Mouse (Mus musculus) MEL (cell line): ENCODE measurements at regions not wholly inside any gene's neighbourhood (a gene's known extent, or its start where the extent isn't known, plus 50 kb on each side); places are given as distances from the start of the nearest gene placed in this dataset.
A peak's percentile ranks its signal among the peaks of the same experiment; 100 is the strongest.

ENCODE experiments used
- CHD2 ChIP-seq: IDR thresholded peaks from 2 replicates; pipeline ENCODE4 v1.6.1; 2011; ENCODE audit warnings: low read length, improper control_type of control experiment
- CTCF ChIP-seq, 3 experiments: IDR thresholded peaks in 2 of 3; conservative IDR thresholded peaks in 1 of 3; 2 replicates each; pipeline ENCODE4 v1.5.1; 2011 to 2012; ENCODE audit warnings: low read length in 3 of 3, low read depth in 2 of 3, mild to moderate bottlenecking in 2 of 3, improper control_type of control experiment in 1 of 3, inconsistent platforms in 1 of 3, mixed read lengths in 1 of 3, moderate library complexity in 1 of 3; ENCODE audit not compliant: control insufficient read depth in 1 of 3, insufficient read depth in 1 of 3, poor library complexity in 1 of 3, severe bottlenecking in 1 of 3
- EP300 ChIP-seq, 2 experiments: IDR thresholded peaks; 2 replicates each; pipeline ENCODE4 v1.6.1; 2011; ENCODE audit warnings: improper control_type of control experiment in 2 of 2, low read length in 2 of 2, low read depth in 1 of 2, mild to moderate bottlenecking in 1 of 2
- GATA1 ChIP-seq: IDR thresholded peaks from 2 replicates; pipeline ENCODE4 v1.6.1; 2011; ENCODE audit warnings: low read depth, low read length, improper control_type of control experiment
- MAX ChIP-seq: IDR thresholded peaks from 2 replicates; pipeline ENCODE4 v1.6.1; 2011; ENCODE audit warnings: low read length, improper control_type of control experiment
- MYC ChIP-seq: IDR thresholded peaks from 2 replicates; pipeline ENCODE4 v1.6.1; 2011; ENCODE audit warnings: low read depth, mild to moderate bottlenecking, low read length, improper control_type of control experiment, moderate library complexity
- POLR2A ChIP-seq, 2 experiments: IDR thresholded peaks; 2 replicates each; pipeline ENCODE4 v1.6.1; 2011 to 2012; ENCODE audit warnings: low read length in 2 of 2, mild to moderate bottlenecking in 2 of 2, control low read depth in 1 of 2, improper control_type of control experiment in 1 of 2, low read depth in 1 of 2, moderate library complexity in 1 of 2; ENCODE audit not compliant: control insufficient read depth in 1 of 2, insufficient read depth in 1 of 2, poor library complexity in 1 of 2
- SMC3 ChIP-seq: IDR thresholded peaks from 2 replicates; pipeline ENCODE4 v1.6.1; 2011; ENCODE audit warnings: low read depth, low read length, improper control_type of control experiment
- TCF12 ChIP-seq: IDR thresholded peaks from 2 replicates; pipeline ENCODE4 v1.6.1; 2014; ENCODE audit warnings: low read depth, mild to moderate bottlenecking, inconsistent platforms, low read length, improper control_type of control experiment, moderate library complexity
- UBTF ChIP-seq: IDR thresholded peaks from 2 replicates; pipeline ENCODE4 v1.6.1; 2012; ENCODE audit warnings: low read depth, mild to moderate bottlenecking, inconsistent platforms, low read length, improper control_type of control experiment, moderate library complexity, borderline replicate concordance; ENCODE audit not compliant: insufficient read depth
- ZMIZ1 ChIP-seq: IDR thresholded peaks from 2 replicates; pipeline ENCODE4 v1.6.1; 2012; ENCODE audit warnings: low read depth, mild to moderate bottlenecking, inconsistent platforms, low read length, improper control_type of control experiment, moderate library complexity
- ZNF384 ChIP-seq: IDR thresholded peaks from 2 replicates; pipeline ENCODE4 v1.6.1; 2012; ENCODE audit warnings: low read depth, mild to moderate bottlenecking, inconsistent platforms, low read length, improper control_type of control experiment

GRCm38 (mm10) chr13:89454249-89455018 is 85.2 kb upstream of the Hapln1 start:
- TF ChIP-seq CTCF (IDR thresholded peaks at IDR 0.05 in 2 of 3, conservative IDR thresholded peaks at IDR 0.05 in 1 of 3; ENCODE audit: control insufficient read depth in 1 of 3, insufficient read depth in 1 of 3, low read depth in 2 of 3, low read length in 3 of 3, poor library complexity in 1 of 3, severe bottlenecking in 1 of 3) (no peak), POLR2A (IDR thresholded peaks at IDR 0.05; ENCODE audit: control insufficient read depth in 1 of 2, insufficient read depth in 1 of 2, low read depth in 1 of 2, low read length in 2 of 2, poor library complexity in 1 of 2) (no peak), MYC (no peak), EP300 (IDR thresholded peaks at IDR 0.05; ENCODE audit: low read depth in 1 of 2, low read length in 2 of 2) (no peak), SMC3 (no peak), ZMIZ1 (no peak), UBTF (no peak), CHD2 (no peak), ZNF384 (peak; percentile 70), GATA1 (no peak), TCF12 (no peak), MAX (no peak)
